Mouse (Mus musculus): Measurements from ENCODE around the gene Poglut1.

DNA sequence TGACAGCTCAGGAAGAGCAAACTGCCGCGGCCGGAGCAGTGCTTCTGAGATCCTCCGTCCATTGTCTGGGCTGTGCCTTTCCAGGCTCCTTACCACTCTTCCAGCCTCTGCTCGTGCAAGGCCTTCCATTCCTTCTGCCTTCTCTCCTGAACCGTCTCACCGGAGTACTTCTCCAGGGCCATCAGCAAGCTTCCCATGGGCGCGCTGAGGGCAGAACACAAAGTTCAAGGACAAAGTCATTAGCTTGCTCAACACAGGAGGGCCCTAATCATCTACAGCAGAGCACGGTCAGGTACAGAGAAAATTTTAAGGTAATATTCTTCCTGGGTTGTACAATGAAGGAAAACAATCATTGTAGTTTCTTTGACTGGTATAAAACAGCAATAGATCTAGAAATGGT is 47.6 kb downstream of the Poglut1 start:
- TF ChIP-seq CTCF (IDR thresholded peaks at IDR 0.05; ENCODE audit: low read depth): no peak
- TF ChIP-seq EP300 (optimal IDR thresholded peaks at IDR 0.05): no peak
